Mouse (Mus musculus) ES-Bruce4 (cell line): ENCODE measurements around the gene Iqcf3.

Experiments used
- CTCF ChIP-seq: IDR thresholded peaks from one replicate; pipeline ENCODE4 v1.8.1; 2011; ENCODE audit warnings: low read depth, low read length
- EP300 ChIP-seq: IDR thresholded peaks from 2 replicates; pipeline ENCODE4 v1.6.1; 2011; ENCODE audit warnings: low read depth, low read length; ENCODE audit not compliant: insufficient read depth

GRCm38 (mm10) chr9:106485076-106485475, 76.4 kb downstream of the Iqcf3 start:
- no peak for TF ChIP-seq EP300
- no peak for TF ChIP-seq CTCF
